Mouse (Mus musculus): ENCODE measurements around the gene Arhgef18. TPM values are rescaled to one million over a fixed set of nuclear protein-coding genes. Genes with fewer than 3 reads are reported as not detected.
A peak's percentile ranks its signal among the peaks of the same experiment; 100 is the strongest.

The Arhgef18 gene
- polyA plus RNA-seq, 1 experiment from 2014 or later: 5.5 TPM

GRCm38 (mm10) chr8:3499751-3500150, 106.9 kb downstream of the Arhgef18 start:
- Histone ChIP-seq H3K36me3 (ENCODE audit: control insufficient read depth, insufficient read depth, low read length) (peaks cover 15% of the 10 kb centered on the region), H3K9ac (ENCODE audit: low read length) (peak overlapping the region; percentile 82), H3K9me3 (ENCODE audit: control insufficient read depth, low read length) (no peaks in the 10 kb centered on the region), H3K4me1 (replicated peaks; ENCODE audit: control insufficient read depth, insufficient read depth) (0 out of 2 replicates have a peak, but pooled peaks cover 6% of the 10 kb centered on the region), H3K4me3 (ENCODE audit: low read depth, low read length) (peak overlapping the region; percentile 83), H3K27ac (replicated peaks) (peak overlapping the region; percentile 82), H3K4me2 (replicated peaks; ENCODE audit: low read depth) (peak overlapping the region; percentile 87), H3K27me3 (ENCODE audit: control insufficient read depth, insufficient read depth, low read length) (no peaks in the 10 kb centered on the region)
- ATAC-seq (ENCODE audit: low FRiP score, low TSS enrichment) (peak; percentile 25; the same call in 1 of the 2 replicates), DNase-seq (ENCODE audit: low spot score) (no peak)
- TF ChIP-seq EP300 (optimal IDR thresholded peaks at IDR 0.05): no peak
- no peak for TF ChIP-seq CTCF (IDR thresholded peaks at IDR 0.05; ENCODE audit: low read depth)
- 3% methylated on average over 8 of the region's 8 CpGs for WGBS

- peak within 1 kb of the TSS; percentile 82 for H3K27ac ChIP-seq (replicated peaks)
- peak; percentile 98 for DNase-seq (ENCODE audit: low spot score)
- WGBS: under 1% methylated on average over 56 of the region's 70 CpGs
- no peaks in the 10 kb centered on the region for H3K27me3 ChIP-seq (ENCODE audit: control insufficient read depth, insufficient read depth, low read length)
- H3K4me1 ChIP-seq (replicated peaks; ENCODE audit: control insufficient read depth, insufficient read depth): 0 out of 2 replicates have a peak, but pooled peaks cover 6% of the 10 kb centered on the region
- H3K9ac ChIP-seq (ENCODE audit: low read length): peak within 1 kb of the TSS; percentile 82
- peak within 1 kb of the TSS; percentile 87 for H3K4me2 ChIP-seq (replicated peaks; ENCODE audit: low read depth)
- H3K9me3 ChIP-seq (ENCODE audit: control insufficient read depth, low read length): no peaks in the 10 kb centered on the region
- TF ChIP-seq CTCF (IDR thresholded peaks at IDR 0.05; ENCODE audit: low read depth): peak; percentile 30; the same call in 1 of the 2 replicates
- TF ChIP-seq EP300 (optimal IDR thresholded peaks at IDR 0.05): no peak
- peaks cover 10% of the 10 kb centered on the region for H3K36me3 ChIP-seq (ENCODE audit: control insufficient read depth, insufficient read depth, low read length)
- peak; percentile 91 for ATAC-seq (ENCODE audit: low FRiP score, low TSS enrichment)
- H3K4me3 ChIP-seq (ENCODE audit: low read depth, low read length): peak within 1 kb of the TSS; percentile 83
Observed at GRCm38 (mm10) chr8:3500235-3501090, 107.7 kb downstream of the Arhgef18 start, which contains the start of gene Mcoln1. Gene Mcoln1, plus strand, starts transcription at chr8:3500457.

GRCm38 (mm10) chr8:3502217-3502616, 109.4 kb downstream of the Arhgef18 start:
- 52% methylated on average over 4 of the region's 4 CpGs for WGBS
- no peaks in the 10 kb centered on the region for H3K27me3 ChIP-seq (ENCODE audit: control insufficient read depth, insufficient read depth, low read length)
- 0 out of 2 replicates have a peak, but pooled peaks cover 6% of the 10 kb centered on the region for H3K4me1 ChIP-seq (replicated peaks; ENCODE audit: control insufficient read depth, insufficient read depth)
- no peak overlapping the region for H3K4me2 ChIP-seq (replicated peaks; ENCODE audit: low read depth)
- TF ChIP-seq CTCF (IDR thresholded peaks at IDR 0.05; ENCODE audit: low read depth) (no peak), EP300 (optimal IDR thresholded peaks at IDR 0.05) (no peak)
- DNase-seq (ENCODE audit: low spot score) (no peak), ATAC-seq (ENCODE audit: low FRiP score, low TSS enrichment) (no peak)
- peaks cover 4% of the 10 kb centered on the region; the same call in 1 of the 2 replicates for H3K36me3 ChIP-seq (ENCODE audit: control insufficient read depth, insufficient read depth, low read length)
- H3K9ac ChIP-seq (ENCODE audit: low read length): no peak overlapping the region
- no peak overlapping the region for H3K4me3 ChIP-seq (ENCODE audit: low read depth, low read length)
- H3K27ac ChIP-seq (replicated peaks): no peak overlapping the region
- no peaks in the 10 kb centered on the region for H3K9me3 ChIP-seq (ENCODE audit: control insufficient read depth, low read length)

Other genes starting within 250 kb of the Arhgef18 start
- 20.9 and 24.2 TPM in 2 replicates for gene Insr, start 113.4 kb upstream of the Arhgef18 start, polyA plus RNA-seq (2015; fragmentation: Nextera tagmentation; extraction: Ambion mirVana)
- gene A430078G23Rik, start 39.6 kb upstream of the Arhgef18 start, polyA plus RNA-seq (2015; fragmentation: Nextera tagmentation; extraction: Ambion mirVana): 0.51 and 0.63 TPM in 2 replicates
- gene Pex11g, start 74.7 kb downstream of the Arhgef18 start, polyA plus RNA-seq (2015; fragmentation: Nextera tagmentation; extraction: Ambion mirVana): 11.6 and 15.4 TPM in 2 replicates
- 0.46 and 1.1 TPM in 2 replicates for gene Tex45, start 77.9 kb downstream of the Arhgef18 start, polyA plus RNA-seq (2015; fragmentation: Nextera tagmentation; extraction: Ambion mirVana)
- 19.1 and 21.3 TPM in 2 replicates for gene Zfp358, start 100.1 kb downstream of the Arhgef18 start, polyA plus RNA-seq (2015; fragmentation: Nextera tagmentation; extraction: Ambion mirVana)
- gene Mcoln1, start 107.5 kb downstream of the Arhgef18 start, polyA plus RNA-seq (2015; fragmentation: Nextera tagmentation; extraction: Ambion mirVana): 24.7 and 28.4 TPM in 2 replicates
- 15.4 and 16.0 TPM in 2 replicates for gene Pnpla6, start 122.4 kb downstream of the Arhgef18 start, polyA plus RNA-seq (2015; fragmentation: Nextera tagmentation; extraction: Ambion mirVana)
- 0.18 and 0.38 TPM in 2 replicates for gene C330021F23Rik, start 175.0 kb downstream of the Arhgef18 start, polyA plus RNA-seq (2015; fragmentation: Nextera tagmentation; extraction: Ambion mirVana)
- gene Camsap3, start 194.3 kb downstream of the Arhgef18 start, polyA plus RNA-seq (2015; fragmentation: Nextera tagmentation; extraction: Ambion mirVana): 14.2 and 20.1 TPM in 2 replicates
- gene Xab2, start 228.3 kb downstream of the Arhgef18 start, polyA plus RNA-seq (2015; fragmentation: Nextera tagmentation; extraction: Ambion mirVana): 23.3 and 25.5 TPM in 2 replicates
- 143 and 171 TPM in 2 replicates for gene Pet100, start 228.5 kb downstream of the Arhgef18 start, polyA plus RNA-seq (2015; fragmentation: Nextera tagmentation; extraction: Ambion mirVana)
- gene Pcp2, start 232.5 kb downstream of the Arhgef18 start, polyA plus RNA-seq (2015; fragmentation: Nextera tagmentation; extraction: Ambion mirVana): 0.25 TPM in 1 of 2 replicates, not detected in the other
- gene Stxbp2, start 237.9 kb downstream of the Arhgef18 start, polyA plus RNA-seq (2015; fragmentation: Nextera tagmentation; extraction: Ambion mirVana): 111 and 121 TPM in 2 replicates